Mouse (Mus musculus): ENCODE measurements around the gene Psg27. TPM values are rescaled to one million over a fixed set of nuclear protein-coding genes. Genes with fewer than 3 reads are reported as not detected.
"Not testable (repeated sequence)": the region's sequence is repeated elsewhere in the genome, so short reads cannot be mapped to it uniquely, and the experiment has no call there.

Psg27 gene
- not detected in 2 replicates for polyA plus RNA-seq (2012; rRNA removed)

DNA sequence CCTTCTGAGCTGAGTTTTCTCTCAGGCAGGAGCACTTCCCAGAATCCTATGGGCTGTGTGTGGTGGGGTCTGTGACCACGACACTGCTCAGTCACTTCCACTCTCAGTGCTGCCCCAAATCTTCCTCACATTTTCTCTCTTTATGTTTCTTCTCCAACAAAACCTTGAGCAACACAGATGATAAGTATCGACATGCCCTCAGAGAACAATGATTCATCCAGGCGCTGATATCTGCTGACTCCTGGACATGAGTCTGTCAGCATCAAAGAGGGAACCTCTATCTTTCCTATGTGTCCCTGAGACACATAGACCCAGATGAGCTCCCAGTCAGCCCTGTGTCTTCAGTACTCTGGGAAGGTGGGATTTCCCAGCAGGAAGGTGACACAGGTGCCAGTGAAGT, at the start of gene Psg27:
Psg27 (minus strand) TSS at position 101 of the 400 bp plus-strand sequence.
- Histone ChIP-seq H3K4me3 (replicated peaks; ENCODE audit: extremely low read depth, low read depth, low read length) (no peak within 1 kb of the TSS), H3K4me1 (ENCODE audit: control insufficient read depth, insufficient read depth, low read length) (no peaks in the 10 kb centered on the region)
- TF ChIP-seq CTCF (IDR thresholded peaks at IDR 0.05; ENCODE audit: insufficient read depth, low read length) (no peak), POLR2A (IDR thresholded peaks at IDR 0.05; ENCODE audit: borderline replicate concordance, extremely low read depth, low read depth, low read length) (no peak)
- no peak for DNase-seq
- 70% methylated on average over 3 of the region's 3 CpGs for WGBS

DNA sequence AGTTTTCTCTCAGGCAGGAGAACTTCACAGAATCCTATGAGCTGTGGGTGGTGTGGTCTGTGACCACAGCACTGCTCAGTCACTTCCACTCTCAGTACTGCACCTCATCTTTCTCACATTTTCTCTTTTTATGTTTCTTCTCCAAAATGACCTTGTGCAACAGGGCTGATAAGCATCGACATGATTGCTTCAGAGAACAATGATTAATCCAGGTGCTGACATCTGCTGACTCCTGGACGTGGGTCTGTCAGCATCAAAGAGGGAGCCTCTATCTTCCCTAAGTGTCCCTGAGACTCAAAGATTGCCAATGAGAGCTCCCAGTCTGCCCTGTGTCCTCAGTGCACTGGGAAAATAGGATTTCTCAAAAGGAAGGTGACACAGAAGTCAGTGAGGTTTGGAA, 49.3 kb upstream of the Psg27 start, which contains the start of gene Psg23:
Psg23 (minus strand) TSS at position 101 of the 400 bp plus-strand sequence.
- not testable (repeated sequence) for DNase-seq; H3K4me1 ChIP-seq (ENCODE audit: control insufficient read depth, insufficient read depth, low read length); H3K4me3 ChIP-seq (replicated peaks; ENCODE audit: extremely low read depth, low read depth, low read length)
- WGBS, result 32% methylated on average over 2 of the region's 2 CpGs

DNA sequence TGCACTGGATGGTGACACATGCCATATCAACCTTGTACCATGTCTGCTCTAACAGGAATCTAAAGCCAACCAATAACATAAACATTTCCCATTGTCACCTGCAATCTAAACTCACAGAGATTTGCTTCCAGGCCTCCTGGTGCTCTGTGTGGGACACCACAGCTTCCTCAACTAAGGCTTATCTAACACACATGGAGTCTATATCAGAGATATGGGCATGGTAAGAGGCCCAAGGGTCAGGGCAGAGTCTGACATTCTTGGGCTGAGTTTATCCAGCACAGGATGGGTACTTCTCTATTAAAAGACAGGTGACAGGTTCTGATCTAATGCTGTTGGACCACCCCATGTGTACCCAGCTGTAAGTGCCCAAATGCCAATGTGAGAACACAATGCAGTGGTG, 7.3 kb downstream of the Psg27 start:
- no peaks in the 10 kb centered on the region for H3K4me1 ChIP-seq (ENCODE audit: control insufficient read depth, insufficient read depth, low read length)
- no peak for DNase-seq
- TF ChIP-seq POLR2A (IDR thresholded peaks at IDR 0.05; ENCODE audit: borderline replicate concordance, extremely low read depth, low read depth, low read length) (no peak), CTCF (IDR thresholded peaks at IDR 0.05; ENCODE audit: insufficient read depth, low read length) (no peak)
- H3K4me3 ChIP-seq (replicated peaks; ENCODE audit: extremely low read depth, low read depth, low read length), result no peak overlapping the region

DNA sequence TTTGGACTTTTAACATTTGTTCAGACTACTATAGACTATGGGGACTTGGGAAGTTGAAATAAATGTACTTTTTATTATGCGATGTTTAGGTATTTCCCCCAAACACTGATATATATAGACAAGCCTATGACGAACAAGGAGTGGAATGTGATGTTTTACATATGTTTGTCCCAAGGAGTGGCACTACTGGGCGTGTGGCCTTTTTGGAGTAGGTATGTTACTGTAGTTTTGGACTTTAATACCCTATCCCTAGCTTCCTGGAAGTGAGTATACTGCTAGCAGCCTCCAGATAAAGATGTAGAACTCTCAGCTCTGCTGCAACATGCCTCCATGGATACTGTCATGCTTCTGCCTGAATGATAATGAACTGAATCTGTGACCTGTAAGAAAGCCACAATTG, 11.4 kb downstream of the Psg27 start:
- not testable (repeated sequence) for H3K4me3 ChIP-seq (replicated peaks; ENCODE audit: extremely low read depth, low read depth, low read length); DNase-seq; H3K4me1 ChIP-seq (ENCODE audit: control insufficient read depth, insufficient read depth, low read length)
- 71% methylated on average over 3 of the region's 3 CpGs for WGBS

DNA sequence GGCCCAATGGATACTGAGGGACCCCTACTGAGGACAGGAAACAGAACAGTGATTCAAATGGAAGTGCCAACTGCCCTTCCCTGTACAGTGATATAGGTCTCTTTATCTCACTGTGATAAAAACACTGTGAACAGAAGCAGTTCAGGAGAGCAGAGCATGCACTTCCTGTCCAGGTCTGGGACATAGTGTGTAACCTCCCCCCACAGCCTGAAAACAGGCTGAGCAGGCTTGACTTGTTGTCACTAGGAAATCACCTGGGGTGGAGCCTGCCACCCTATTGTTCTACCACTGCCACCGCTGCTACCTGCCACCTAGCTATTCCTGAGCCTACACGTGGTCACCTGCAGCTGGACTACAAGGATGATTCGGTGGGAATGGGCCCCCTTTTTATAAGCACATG, 33.7 kb downstream of the Psg27 start:
- Histone ChIP-seq H3K4me3 (replicated peaks; ENCODE audit: extremely low read depth, low read depth, low read length) (no peak overlapping the region), H3K4me1 (ENCODE audit: control insufficient read depth, insufficient read depth, low read length) (no peaks in the 10 kb centered on the region)
- TF ChIP-seq POLR2A (IDR thresholded peaks at IDR 0.05; ENCODE audit: borderline replicate concordance, extremely low read depth, low read depth, low read length) (no peak), CTCF (IDR thresholded peaks at IDR 0.05; ENCODE audit: insufficient read depth, low read length) (no peak)
- WGBS, result 43% methylated on average over 3 of the region's 3 CpGs
- no peak for DNase-seq

DNA sequence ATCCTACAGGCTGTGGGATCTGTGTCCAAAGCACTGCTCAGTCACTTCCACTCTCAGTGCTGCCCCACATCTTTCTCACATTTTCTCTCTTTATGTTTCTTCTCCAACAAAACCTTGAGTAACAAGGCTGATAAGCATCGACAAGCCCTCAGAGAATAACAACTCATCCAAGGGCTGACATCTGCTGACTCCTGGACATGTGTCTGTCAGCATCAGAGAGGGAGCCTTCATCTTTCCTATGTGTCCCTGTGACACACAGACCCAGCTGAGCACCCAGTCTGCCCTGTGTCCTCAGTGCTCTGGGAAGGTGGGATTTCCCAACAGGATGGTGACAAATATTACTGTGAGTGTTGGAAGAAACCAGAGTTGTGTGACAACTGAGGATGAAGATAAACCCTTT, 34.9 kb downstream of the Psg27 start, which contains the start of gene Psg25:
Psg25 (minus strand) TSS at position 101 of the 400 bp plus-strand sequence.
- Histone ChIP-seq H3K4me3 (replicated peaks; ENCODE audit: extremely low read depth, low read depth, low read length) (no peak within 1 kb of the TSS), H3K4me1 (ENCODE audit: control insufficient read depth, insufficient read depth, low read length) (no peaks in the 10 kb centered on the region)
- TF ChIP-seq CTCF (IDR thresholded peaks at IDR 0.05; ENCODE audit: insufficient read depth, low read length), result no peak
- no peak for TF ChIP-seq POLR2A (IDR thresholded peaks at IDR 0.05; ENCODE audit: borderline replicate concordance, extremely low read depth, low read depth, low read length)
- DNase-seq, result no peak
- WGBS, result 78% methylated on average over 1 of the region's 1 CpGs

DNA sequence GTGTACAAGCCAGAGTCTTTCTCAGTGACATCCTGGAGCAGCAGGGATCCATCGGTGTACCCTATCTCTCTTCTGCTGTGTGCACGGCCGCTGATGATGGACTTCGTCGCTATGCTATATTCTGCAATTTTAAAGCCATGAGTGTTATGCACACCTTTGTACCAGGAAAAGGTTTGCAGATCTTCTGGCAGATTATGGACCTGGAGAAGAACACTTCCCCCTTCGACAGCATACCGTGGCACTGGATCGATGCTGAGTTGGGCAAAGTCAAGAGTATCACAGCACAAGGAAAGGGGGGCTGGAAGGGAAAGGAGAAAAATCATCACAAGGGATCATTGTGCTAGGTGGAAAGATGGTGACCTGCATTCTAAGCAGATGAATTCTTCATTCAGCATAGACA, 42.4 kb downstream of the Psg27 start:
- WGBS, result 91% methylated on average over 8 of the region's 8 CpGs
- TF ChIP-seq CTCF (IDR thresholded peaks at IDR 0.05; ENCODE audit: insufficient read depth, low read length) (no peak), POLR2A (IDR thresholded peaks at IDR 0.05; ENCODE audit: borderline replicate concordance, extremely low read depth, low read depth, low read length) (no peak)
- no peak overlapping the region for H3K4me3 ChIP-seq (replicated peaks; ENCODE audit: extremely low read depth, low read depth, low read length)
- DNase-seq, result no peak
- H3K4me1 ChIP-seq (ENCODE audit: control insufficient read depth, insufficient read depth, low read length), result no peaks in the 10 kb centered on the region

DNA sequence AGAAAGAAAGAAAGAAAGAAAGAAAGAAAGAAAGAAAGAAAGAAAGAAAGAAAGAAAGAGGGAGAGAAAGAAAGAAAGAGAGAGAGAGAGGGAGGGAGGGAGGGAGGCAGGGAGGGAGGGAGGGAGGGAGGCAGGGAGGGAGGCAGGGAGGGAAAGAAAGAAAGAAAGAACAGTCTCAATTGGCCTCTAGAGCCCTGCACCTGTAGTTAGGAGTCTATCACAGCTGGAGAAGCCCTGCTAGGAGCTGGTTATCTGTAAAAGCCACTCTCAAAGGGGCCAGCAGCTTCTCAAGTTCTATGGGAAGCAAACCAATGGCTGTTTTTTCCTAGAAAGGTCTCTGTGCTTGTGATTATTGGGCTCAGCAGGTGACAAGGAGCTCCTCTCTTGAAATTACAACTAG, 54.3 kb downstream of the Psg27 start:
- not testable (repeated sequence) for H3K4me3 ChIP-seq (replicated peaks; ENCODE audit: extremely low read depth, low read depth, low read length); DNase-seq; H3K4me1 ChIP-seq (ENCODE audit: control insufficient read depth, insufficient read depth, low read length)

DNA sequence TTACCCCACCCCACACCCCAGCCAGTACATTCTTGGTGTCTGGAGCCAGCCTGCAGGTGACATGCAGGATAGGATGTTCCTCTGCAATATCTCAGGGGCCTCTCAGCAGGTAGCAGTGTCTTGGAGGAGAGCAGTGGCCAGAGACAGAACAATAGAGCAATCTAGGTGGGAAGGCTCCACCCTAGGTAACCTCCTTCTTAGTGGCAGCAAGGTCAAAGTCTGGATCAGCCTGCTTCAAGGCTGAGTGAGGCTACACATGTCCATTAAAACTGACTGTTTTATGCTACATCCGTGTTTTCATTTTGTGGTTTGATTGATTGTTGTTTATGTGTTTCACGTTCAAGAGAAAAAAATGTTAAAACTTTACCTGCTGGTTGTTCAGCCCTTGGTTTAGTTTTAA, 54.7 kb downstream of the Psg27 start:
- not testable (repeated sequence) for H3K4me3 ChIP-seq (replicated peaks; ENCODE audit: extremely low read depth, low read depth, low read length); DNase-seq; H3K4me1 ChIP-seq (ENCODE audit: control insufficient read depth, insufficient read depth, low read length)
- 36% methylated on average over 2 of the region's 2 CpGs for WGBS

DNA sequence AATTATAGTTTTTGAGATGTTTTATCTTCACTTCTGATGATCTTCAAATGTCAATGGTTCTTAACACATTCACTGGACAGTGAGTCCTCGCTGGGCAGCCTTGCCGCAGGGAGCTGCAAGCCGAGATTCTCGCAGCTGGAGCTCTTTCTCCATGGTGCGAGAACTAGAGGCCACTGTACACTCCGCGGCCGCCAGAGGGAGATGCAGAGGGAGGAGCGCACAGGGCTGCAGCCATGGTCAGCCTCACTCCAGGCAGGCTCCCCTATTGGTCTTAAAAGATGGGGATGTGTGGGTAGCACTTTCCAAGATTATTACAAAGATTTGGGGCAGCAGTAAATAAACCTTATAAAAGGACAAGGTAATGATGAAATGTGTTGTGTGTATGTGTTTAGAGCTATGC, 55.6 kb downstream of the Psg27 start:
- no peaks in the 10 kb centered on the region for H3K4me1 ChIP-seq (ENCODE audit: control insufficient read depth, insufficient read depth, low read length)
- DNase-seq, result no peak
- WGBS, result 23% methylated on average over 9 of the region's 9 CpGs
- no peak overlapping the region for H3K4me3 ChIP-seq (replicated peaks; ENCODE audit: extremely low read depth, low read depth, low read length)
- TF ChIP-seq POLR2A (IDR thresholded peaks at IDR 0.05; ENCODE audit: borderline replicate concordance, extremely low read depth, low read depth, low read length) (no peak), CTCF (IDR thresholded peaks at IDR 0.05; ENCODE audit: insufficient read depth, low read length) (no peak)

Other genes with a start within 250 kb of the Psg27 start
- not detected in 2 replicates for gene Psg18, start 212.3 kb downstream of the Psg27 start, polyA plus RNA-seq (2012; rRNA removed)
- gene Psg28, start 135.3 kb downstream of the Psg27 start, polyA plus RNA-seq (2012; rRNA removed), result not detected in 2 replicates
- not detected in 2 replicates for gene Psg26, start 83.1 kb downstream of the Psg27 start, polyA plus RNA-seq (2012; rRNA removed)
- gene Psg25, start 35.0 kb downstream of the Psg27 start, polyA plus RNA-seq (2012; rRNA removed), result not detected in 2 replicates
- gene Psg23, start 49.2 kb upstream of the Psg27 start, polyA plus RNA-seq (2012; rRNA removed), result not detected in 2 replicates
- not detected in 2 replicates for gene Psg21, start 89.4 kb upstream of the Psg27 start, polyA plus RNA-seq (2012; rRNA removed)
- not detected in 2 replicates for gene Psg20, start 118.9 kb upstream of the Psg27 start, polyA plus RNA-seq (2012; rRNA removed)
- gene Psg22, start 150.8 kb upstream of the Psg27 start, polyA plus RNA-seq (2012; rRNA removed), result not detected in 2 replicates
- gene Psg19, start 231.2 kb upstream of the Psg27 start, polyA plus RNA-seq (2012; rRNA removed), result 0.07 TPM in 1 of 2 replicates, not detected in the other